Mouse (Mus musculus) hematopoietic stem cell, adult 5-6 weeks (primary cell): ENCODE results near the gene Wdr62. TPM values are rescaled to one million over a fixed set of nuclear protein-coding genes. Genes with fewer than 3 reads are reported as not detected.
A peak's percentile ranks its signal among the peaks of the same experiment; 100 is the strongest.
"Not testable (repeated sequence)": the region's sequence is repeated elsewhere in the genome, so short reads cannot be mapped to it uniquely, and the experiment has no call there.

Experiments
- ATAC-seq, 2 experiments: fragments of 125-278 bp in 1 of 2; replicated peaks in 1 of 2; 2 replicates each; pipeline ENCODE4 v1.8.0; 2016 to 2017; ENCODE audit warnings: inconsistent platforms in 2 of 2, mild to moderate bottlenecking in 2 of 2, moderate number of reproducible peaks in 2 of 2, low read depth in 1 of 2, moderate TSS enrichment in 1 of 2; ENCODE audit not compliant: low FRiP score in 2 of 2, poor library complexity in 2 of 2, severe bottlenecking in 2 of 2, insufficient read depth in 1 of 2, low TSS enrichment in 1 of 2
- total RNA-seq: library from RNA; stranded (forward); fragments of 172-1452, 232-1000 nt; gene quantifications from 2 replicates; pipeline ENCODE4 v1.2.3, GENCODE M21; 2017

The Wdr62 gene
- total RNA-seq, 1 experiment from 2014 or later, result 6.3 TPM

DNA sequence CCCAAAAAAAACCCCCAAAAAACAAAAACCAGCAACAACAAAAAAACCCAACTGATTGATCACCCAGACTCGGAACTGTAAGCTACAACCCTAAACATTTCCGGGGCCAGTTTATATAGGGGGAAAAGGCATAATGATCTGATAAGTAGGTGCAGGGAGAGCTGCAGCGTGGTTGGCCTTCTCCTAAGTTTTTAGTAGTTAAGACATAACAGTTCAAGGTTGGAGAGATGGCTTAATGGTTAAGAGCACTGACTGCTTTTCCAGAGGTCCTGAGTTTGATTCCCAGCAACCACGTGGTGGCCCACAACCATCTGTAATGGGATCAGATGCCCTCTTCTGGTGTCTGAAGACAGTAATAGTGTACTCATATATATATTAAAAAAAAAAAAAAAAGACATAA is 1.3 kb upstream of the Wdr62 start:
- ATAC-seq, result no peak

DNA sequence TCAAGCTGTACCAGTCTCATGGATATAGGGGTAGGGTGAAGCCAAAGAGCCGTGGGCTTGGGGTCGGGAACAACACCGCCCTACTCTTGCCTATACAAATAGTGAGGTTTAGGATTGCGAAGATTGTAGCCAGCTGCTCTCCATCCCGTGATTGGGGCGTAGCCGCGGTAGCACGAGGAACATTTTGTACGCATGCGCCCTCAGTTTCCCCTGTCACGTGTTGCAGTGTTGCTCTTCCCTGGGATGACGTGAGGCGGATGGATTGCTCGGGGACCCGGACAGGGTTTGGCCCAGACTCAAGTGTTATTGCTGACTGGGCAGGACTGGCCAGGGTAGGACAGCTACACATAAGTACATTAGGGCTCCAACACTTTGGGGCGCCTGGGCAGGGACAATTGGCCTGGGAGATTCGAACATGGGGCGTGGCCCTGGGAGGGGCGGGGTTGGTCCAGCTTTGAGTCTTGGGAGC is 485 bp upstream of the Wdr62 start:
- peak; percentile 51 to 63 for ATAC-seq

DNA sequence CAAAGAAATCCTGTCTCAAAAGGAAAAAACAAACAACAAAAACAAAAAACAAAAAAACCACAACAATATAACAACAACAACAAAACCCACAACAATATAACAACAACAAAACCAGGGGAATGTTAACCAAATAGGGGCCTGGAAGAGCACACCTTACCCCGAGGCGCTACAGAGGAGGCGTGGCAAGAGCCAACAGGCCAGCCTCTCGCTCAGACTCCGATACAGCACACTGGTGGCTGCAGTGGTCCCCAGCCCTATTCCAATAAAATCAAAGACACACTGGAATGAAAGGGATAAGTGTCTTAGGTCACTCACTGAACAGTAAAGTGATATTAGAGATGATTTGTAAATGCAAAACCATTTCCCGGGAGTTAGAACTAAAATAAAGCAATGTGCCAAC is 683 bp downstream of the Wdr62 start:
- no peak for ATAC-seq

DNA sequence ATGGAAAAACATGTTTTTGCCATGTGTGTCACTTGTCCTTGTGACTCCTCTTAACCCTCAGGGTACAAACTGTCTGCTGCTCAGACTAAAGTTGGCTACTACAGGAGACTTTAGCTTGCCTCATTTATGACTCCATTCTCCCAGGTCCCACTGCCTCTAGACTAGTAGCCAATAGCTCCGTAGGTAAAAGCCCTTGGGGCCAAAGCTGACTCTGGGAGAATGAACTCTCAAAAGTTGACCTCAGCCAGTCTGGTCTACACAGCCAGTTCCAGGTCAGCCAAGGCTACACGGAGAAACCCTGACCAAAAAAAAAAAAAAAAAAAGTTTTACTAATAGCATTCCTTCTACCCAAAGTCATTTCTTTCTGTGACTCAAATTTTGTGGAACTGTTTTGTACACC is 1.3 kb downstream of the Wdr62 start:
- no peak for ATAC-seq

DNA sequence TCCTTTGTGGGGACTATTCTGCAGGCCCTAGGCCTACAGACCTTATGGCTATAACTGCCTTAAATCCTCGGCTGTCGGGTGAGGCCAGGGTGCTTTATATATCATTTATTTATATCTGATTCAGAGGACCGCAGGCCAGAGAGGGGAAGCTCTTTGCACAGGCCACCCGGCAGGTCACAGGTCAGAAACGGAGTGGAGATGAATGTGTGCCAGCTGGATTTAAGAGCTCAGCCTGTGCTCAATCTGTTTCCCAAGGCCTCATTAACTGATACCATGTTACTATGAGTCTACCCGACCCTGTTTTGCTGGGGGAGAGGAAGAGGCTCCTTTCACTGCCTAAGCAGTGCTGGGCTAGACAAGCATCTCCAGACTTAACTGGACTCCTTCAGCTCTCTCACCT is 5.8 kb downstream of the Wdr62 start:
- ATAC-seq, result no peak

DNA sequence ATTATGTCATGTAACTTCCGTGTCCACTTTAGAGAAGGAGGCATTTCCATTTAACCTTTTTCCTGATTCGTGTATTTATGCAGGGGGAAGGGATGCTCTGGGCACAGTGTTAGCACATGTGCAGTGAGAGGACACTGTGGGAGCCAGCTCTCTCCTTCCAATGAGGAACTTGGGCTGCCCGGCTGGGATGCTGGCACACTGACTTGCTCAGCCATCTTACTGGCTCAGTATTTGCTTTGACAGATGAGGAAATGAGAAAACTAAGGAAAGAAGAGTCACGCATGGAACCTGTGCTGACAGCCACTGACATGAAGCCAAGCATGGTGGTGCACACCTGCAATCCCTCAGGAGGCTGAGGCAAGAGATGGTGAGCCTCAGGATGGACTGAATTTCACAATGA is 10.6 kb downstream of the Wdr62 start:
- ATAC-seq, result no peak

DNA sequence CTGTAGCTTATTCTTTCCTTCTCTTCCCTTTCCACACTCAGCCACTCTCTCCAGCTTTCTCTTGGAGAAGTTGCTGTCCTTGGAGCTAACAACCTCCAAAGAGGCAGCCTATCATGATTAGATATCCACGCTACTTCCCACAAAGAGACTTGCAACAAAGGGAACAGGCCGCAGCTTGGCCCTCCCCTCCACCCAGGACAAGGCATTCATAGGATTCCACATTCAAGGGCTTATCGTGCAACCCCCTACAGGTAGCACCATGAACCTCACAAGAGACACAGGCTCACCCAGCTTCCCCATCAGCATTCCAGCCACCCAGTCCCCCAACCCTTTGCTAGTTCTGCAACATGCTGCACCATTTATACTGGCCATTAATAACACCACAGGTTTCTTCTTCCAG is 13.4 kb downstream of the Wdr62 start:
- no peak for ATAC-seq

DNA sequence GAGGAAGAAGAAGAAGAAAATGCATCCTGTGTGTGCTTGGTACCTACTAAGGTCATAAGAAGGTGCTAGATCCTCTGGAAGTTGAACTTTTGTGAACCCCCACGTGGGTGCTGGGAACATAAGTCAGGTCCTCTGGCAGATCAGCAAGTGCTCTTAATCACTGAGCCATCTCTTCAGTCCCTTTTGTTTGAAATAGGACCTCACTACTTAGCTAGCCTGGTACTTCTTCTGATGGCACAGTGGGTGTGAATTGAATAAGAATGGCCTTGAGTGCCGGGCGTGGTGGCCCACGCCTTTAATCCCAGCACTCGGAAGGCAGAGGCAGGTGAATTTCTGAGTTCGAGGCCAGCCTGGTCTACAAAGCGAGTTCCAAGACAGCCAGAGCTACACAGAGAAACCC is 14.3 kb downstream of the Wdr62 start:
- ATAC-seq, result no peak

DNA sequence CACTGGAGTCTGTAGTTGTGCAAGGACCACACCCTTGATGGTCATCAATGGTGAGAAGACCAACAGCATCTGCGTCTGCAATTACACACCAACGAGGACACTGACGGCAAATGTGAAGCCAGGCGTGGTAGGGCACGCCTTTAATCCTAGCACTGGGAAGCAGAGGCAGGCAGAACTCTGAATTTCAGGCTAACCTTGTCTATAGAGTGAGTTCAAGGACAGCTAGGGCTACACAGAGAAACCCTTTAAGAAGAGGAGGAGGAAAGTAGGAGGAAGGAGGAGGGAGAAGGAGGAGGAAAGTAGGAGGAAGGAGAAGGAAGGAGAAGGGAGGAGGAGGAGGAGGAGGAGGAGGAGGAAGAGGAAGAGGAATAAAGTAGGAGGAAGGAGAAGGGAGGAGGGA is 14.7 kb downstream of the Wdr62 start:
- no peak for ATAC-seq

DNA sequence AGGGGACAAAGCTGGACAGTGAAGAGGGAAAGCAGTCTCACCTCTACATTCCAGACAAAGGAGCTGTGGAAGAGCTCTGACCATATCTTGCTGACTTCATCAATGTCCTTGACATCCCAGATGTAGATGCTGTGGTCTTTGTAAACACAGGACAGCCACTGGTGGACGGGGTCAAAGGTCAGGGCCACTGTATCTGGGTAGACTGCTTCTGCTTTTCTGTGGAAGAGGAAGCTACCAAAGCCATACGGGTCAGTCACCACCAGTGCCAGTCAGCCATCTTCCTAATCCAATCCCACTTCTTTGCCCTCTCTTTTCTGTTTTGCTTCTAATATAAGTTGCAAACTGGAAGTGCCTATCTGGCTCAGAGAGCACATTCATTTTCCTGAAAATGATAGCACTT is 15.2 kb downstream of the Wdr62 start:
- ATAC-seq, result no peak

DNA sequence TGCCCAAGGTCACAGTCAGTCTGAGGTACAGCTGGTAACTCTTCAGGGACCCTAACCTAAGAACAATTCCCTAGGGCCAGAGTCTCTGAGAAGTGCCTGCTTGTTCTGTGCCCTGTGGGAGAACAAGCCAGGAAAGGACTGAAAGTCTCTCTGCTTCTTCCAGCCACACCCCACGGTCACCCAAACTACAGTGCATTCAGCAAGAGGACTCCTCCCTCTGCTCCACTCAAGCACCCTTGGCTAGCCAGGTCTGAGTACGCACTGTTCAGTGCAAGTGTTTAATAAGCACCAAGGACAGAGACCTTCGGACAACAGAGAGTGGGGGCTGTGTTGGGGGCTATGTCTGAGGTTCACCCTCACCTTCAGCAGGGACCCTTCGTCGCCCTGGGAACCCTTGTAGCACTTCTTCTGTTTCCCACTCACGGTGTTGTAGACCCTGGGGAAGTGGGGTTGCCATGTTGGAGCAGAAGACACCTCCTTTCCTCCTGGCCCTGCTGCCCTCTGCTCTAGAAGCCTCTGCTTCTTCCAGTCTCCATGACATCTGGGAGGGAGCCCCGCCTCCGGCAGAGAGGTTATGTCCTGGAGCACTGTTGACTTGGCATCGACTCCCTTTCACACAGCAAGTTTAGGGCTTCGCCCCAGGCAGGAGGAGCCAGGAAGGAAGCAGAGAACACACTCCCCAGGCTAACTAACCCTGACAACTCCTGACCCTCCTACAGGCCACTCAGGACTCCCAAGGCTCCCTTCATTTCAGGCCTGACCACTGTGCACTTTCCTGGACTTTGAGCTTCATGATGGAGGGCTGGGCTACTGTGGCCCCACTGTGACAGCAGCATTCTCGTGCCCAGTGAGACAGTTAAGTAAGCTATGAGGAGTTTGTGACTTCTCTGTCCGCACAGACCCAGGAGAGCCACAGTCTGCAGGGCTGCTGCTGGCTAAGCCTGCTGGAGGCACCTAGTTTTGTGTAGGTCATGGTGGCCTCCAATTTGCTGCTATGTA is 28.0 kb downstream of the Wdr62 start:
- ATAC-seq, result no peak

DNA sequence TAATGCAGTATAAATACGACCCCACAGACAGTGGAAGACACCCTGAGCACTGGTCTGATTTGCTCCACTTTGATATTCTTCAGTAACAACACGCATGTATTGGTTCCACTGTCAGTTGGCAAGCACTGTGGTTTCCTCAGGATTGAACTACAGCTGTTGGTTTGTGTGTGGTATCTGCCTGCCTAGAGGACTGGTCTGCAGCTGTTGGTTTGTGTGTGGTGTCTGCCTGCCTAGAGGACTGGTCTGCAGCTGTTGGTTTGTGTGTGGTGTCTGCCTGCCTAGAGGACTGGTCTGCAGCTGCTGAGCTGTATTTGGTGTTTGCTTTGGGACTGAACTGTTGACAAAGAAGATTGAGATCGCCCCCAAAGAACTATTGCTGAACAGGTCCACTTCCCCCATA is 42.8 kb downstream of the Wdr62 start:
- not testable (repeated sequence) for ATAC-seq

DNA sequence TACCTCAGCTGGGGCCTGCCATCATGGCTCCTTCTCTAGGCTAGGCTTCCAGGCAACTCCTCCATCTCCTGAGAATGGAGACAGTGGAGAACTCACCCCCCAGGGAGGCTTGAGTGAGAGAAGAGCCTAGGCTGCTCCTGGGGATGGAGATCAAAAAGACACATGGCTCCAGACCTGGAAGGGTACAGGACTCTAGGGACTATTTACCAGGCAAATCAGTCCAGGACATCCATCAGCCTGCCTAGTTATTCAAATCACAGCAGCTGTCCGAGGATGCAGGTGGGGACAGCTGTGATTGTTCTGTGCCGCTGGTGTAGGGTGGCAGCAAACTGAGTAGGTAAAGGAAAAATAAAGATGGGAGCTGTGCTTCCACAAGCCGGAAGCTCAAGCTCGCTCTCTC is 44.6 kb downstream of the Wdr62 start, which contains the start of gene Ovol3:
Ovol3 (minus strand) TSS at position 101 of the 400 bp plus-strand sequence.
- ATAC-seq, result no peak

DNA sequence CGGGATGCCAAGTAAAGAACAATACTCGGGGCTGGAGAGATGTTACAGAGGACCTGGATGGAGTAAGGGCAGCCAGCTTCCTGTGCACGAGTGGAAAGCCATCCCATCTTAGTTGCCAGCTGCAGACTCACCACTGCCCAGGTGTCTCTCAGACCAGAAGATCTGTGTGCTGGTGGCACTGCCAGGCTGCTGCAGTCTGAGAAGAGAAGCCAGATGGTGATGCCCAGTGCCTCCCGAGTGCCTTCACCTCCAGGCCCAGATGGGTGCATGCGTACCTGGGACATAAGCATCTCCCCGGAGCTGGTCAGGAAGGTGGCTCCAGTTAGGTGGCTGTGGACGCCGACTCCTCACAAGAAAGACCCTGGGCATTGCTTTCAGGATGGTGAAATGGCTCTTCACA is 45.1 kb downstream of the Wdr62 start:
- ATAC-seq, result no peak

DNA sequence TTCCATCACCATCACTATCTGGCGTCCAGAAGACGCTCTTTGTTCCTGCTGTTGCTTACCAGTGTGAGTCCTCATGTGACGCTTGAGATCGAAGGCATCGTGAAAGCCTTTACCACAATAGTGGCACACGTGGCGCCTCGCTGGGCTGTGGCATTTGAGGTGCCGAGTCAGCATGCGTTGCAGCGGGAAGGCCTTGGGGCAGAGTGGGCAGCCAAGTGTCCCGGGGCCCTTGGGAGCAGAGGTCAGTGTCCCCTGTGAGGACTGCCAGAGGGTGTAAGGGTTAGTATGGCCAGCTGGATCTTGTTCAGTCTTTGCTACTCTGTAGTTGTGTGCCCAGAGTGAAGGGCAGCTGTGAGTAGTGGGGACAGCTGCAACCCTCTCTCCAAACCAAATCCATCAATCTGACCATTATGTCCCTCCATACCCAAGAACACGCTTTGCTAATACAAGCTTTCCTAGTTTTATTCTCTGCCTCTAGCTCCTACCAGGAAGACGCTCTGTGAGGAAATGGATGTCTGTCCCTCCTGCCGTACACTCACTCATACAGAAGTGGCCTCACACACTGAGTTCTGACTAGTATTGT is 45.9 kb downstream of the Wdr62 start:
- no peak for ATAC-seq

DNA sequence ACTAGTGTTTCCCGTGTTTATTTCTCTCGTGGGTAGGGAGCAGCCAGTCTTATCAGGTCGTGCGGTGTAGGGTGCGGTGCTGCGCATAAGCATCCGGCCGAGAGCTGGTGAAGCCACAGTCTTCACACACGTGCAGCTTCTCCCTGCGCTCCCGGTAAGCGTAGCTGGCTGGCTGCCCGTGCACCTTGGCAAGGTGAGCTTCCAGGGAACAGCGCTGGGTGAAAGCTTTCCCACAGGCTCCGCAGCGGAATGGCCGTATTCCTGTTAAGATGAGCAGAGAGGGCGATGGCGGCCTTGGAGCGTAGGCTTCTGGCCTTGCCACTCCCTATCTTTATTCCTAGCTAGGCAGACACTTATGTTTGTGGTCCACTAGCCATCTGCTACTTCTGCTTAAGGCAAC is 46.8 kb downstream of the Wdr62 start:
- no peak for ATAC-seq

DNA sequence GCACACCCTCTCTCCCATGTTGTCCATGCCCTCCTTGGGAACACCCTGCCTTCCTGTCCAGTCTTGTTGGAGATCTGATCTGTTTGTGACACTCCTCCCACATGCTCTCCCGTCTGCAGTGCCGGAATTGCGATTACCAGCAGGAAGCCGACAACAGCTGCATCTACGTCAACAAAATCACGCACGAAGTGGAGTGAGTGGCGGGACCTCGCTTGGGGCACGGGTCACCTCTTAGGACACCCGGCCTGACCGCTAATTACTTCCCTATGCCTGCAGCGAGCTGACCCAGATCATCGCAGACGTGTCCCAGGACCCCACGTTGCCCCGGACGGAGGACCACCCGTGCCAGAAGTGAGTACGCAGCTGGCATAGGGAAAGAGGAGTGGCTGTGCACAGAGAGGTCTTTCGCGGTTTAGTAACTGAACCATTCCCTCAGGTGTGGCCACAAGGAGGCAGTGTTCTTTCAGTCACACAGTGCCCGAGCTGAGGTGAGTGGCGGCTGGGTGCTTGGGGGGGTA is 47.5 kb downstream of the Wdr62 start:
- ATAC-seq, result peak in 1 of 2 experiments; percentile 23; a peak in 2 of 4 replicates

DNA sequence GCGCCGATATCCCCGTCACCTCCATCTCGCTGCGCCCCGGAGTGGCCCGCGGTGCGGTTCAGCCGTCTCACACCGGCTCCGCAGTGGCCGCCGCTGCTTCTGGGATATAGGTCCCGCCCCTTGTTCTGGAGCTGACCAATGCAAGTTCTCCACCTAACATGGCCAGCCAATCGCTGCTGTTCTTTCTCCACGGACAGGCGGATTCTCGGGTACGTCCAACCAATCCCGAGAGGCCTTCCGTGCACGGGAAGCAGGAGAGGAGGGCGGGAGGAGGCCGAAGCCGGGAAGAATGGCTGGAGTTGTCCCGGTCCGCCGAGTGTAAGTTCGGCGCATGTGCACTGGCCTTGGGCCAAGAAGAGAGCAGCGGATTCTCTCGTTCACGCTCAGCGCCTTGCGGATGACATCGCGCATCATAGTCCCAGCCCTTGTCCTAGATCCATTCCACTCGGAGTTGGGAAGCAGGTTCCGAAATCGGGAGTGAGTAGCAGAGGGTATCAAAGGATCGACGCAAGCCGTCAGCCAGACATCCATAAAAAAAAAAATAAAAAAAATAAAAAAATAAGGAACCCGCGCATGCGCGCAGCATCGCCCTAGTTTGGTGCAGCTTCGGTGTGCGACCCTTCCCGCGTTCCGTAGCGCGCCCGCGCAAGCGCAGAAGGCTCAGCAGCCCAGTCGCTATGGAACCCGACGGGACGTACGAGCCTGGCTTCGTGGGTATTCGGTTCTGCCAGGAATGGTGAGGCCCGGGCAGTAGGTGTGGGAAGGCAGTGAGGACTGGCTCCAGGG is 48.4 kb downstream of the Wdr62 start, which contains the start of the genes Polr2i and Tbcb:
Polr2i (plus strand) TSS at position 280 of the 786 bp plus-strand sequence.
Tbcb (minus strand) TSS at position 604 of the 786 bp plus-strand sequence.
- peak; percentile 94 to 96 for ATAC-seq
